Mouse (Mus musculus): ENCODE measurements around the gene Fbxw4. TPM values are rescaled to one million over a fixed set of nuclear protein-coding genes. Genes with fewer than 3 reads are reported as not detected.

Fbxw4 gene
- polyA plus RNA-seq, 1 experiment from 2014 or later: 3.4 TPM

- 90% methylated on average over 6 of the region's 6 CpGs for WGBS
- Histone ChIP-seq H3K4me1 (no peaks in the 10 kb centered on the region), H3K27me3 (peaks cover 89% of the 10 kb centered on the region), H3K4me3 (no peak overlapping the region), H3K4me2 (no peak overlapping the region), H3K36me3 (ENCODE audit: poor library complexity, severe bottlenecking) (no peaks in the 10 kb centered on the region; the same call in 1 of the 2 replicates), H3K9ac (no peak overlapping the region), H3K27ac (no peak overlapping the region), H3K9me3 (replicated peaks) (no peaks in the 10 kb centered on the region)
- ATAC-seq: no peak
These were observed 72.4 kb downstream of the Fbxw4 start for GRCm38 (mm10) chr19:45587509-45588292.

GRCm38 (mm10) chr19:45586850-45587249 lies 73.3 kb downstream of the Fbxw4 start:
- 31% methylated on average over 3 of the region's 3 CpGs for WGBS
- H3K27me3 ChIP-seq: peaks cover 89% of the 10 kb centered on the region
- no peak overlapping the region for H3K4me2 ChIP-seq
- no peak overlapping the region for H3K27ac ChIP-seq
- H3K36me3 ChIP-seq (ENCODE audit: poor library complexity, severe bottlenecking): no peaks in the 10 kb centered on the region; the same call in 1 of the 2 replicates
- no peaks in the 10 kb centered on the region for H3K9me3 ChIP-seq (replicated peaks)
- H3K9ac ChIP-seq: no peak overlapping the region
- H3K4me1 ChIP-seq: peaks cover 7% of the 10 kb centered on the region
- ATAC-seq: no peak
- H3K4me3 ChIP-seq: no peak overlapping the region

- H3K27me3 ChIP-seq: peaks cover 78% of the 10 kb centered on the region
- H3K9ac ChIP-seq: no peak overlapping the region
- WGBS: 57% methylated on average over 9 of the region's 9 CpGs
- no peak for ATAC-seq
- H3K4me3 ChIP-seq: no peak overlapping the region
- H3K9me3 ChIP-seq (replicated peaks): no peaks in the 10 kb centered on the region; the same call in 1 of the 2 replicates
- no peak overlapping the region for H3K4me2 ChIP-seq
- no peak overlapping the region for H3K27ac ChIP-seq
- H3K4me1 ChIP-seq: peaks cover 10% of the 10 kb centered on the region
- H3K36me3 ChIP-seq (ENCODE audit: poor library complexity, severe bottlenecking): no peaks in the 10 kb centered on the region; the same call in 1 of the 2 replicates
These were observed 75.1 kb downstream of the Fbxw4 start for GRCm38 (mm10) chr19:45584856-45585620.

GRCm38 (mm10) chr19:45583136-45583535 lies 77.0 kb downstream of the Fbxw4 start:
- H3K36me3 ChIP-seq (ENCODE audit: poor library complexity, severe bottlenecking): peaks cover 15% of the 10 kb centered on the region
- H3K4me1 ChIP-seq: peaks cover 14% of the 10 kb centered on the region
- whole genome bisulfite sequencing: 81% methylated on average over 6 of the region's 6 CpGs
- peaks cover 71% of the 10 kb centered on the region for H3K27me3 ChIP-seq
- no peak overlapping the region for H3K4me3 ChIP-seq
- H3K27ac ChIP-seq: no peak overlapping the region
- H3K4me2 ChIP-seq: no peak overlapping the region
- no peaks in the 10 kb centered on the region; the same call in 1 of the 2 replicates for H3K9me3 ChIP-seq (replicated peaks)
- no peak for ATAC-seq
- H3K9ac ChIP-seq: no peak overlapping the region

- Histone ChIP-seq H3K4me3 (no peak overlapping the region), H3K27me3 (peaks cover 62% of the 10 kb centered on the region), H3K9ac (no peak overlapping the region), H3K27ac (no peak overlapping the region), H3K9me3 (replicated peaks) (no peaks in the 10 kb centered on the region; the same call in 1 of the 2 replicates), H3K4me1 (peaks cover 14% of the 10 kb centered on the region), H3K36me3 (ENCODE audit: poor library complexity, severe bottlenecking) (peaks cover 25% of the 10 kb centered on the region), H3K4me2 (no peak overlapping the region)
- WGBS: 10% methylated on average over 8 of the region's 8 CpGs
- ATAC-seq: no peak
These were observed 78.0 kb downstream of the Fbxw4 start for GRCm38 (mm10) chr19:45582161-45582560.

GRCm38 (mm10) chr19:45581257-45581656 lies 78.9 kb downstream of the Fbxw4 start:
- 51% methylated on average over 3 of the region's 3 CpGs for WGBS

GRCm38 (mm10) chr19:45580235-45580634 lies 79.9 kb downstream of the Fbxw4 start:
- no peak for ATAC-seq
- no peak overlapping the region for H3K4me2 ChIP-seq
- H3K4me1 ChIP-seq: peaks cover 14% of the 10 kb centered on the region
- H3K27me3 ChIP-seq: peaks cover 57% of the 10 kb centered on the region
- peaks cover 38% of the 10 kb centered on the region for H3K36me3 ChIP-seq (ENCODE audit: poor library complexity, severe bottlenecking)
- no peak overlapping the region for H3K4me3 ChIP-seq
- no peak overlapping the region for H3K27ac ChIP-seq
- H3K9ac ChIP-seq: no peak overlapping the region
- 28% methylated on average over 11 of the region's 12 CpGs for WGBS
- no peaks in the 10 kb centered on the region; the same call in 1 of the 2 replicates for H3K9me3 ChIP-seq (replicated peaks)

More at GRCm38 (mm10) chr19:45581257-45581656, 78.9 kb downstream of the Fbxw4 start:
- Histone ChIP-seq H3K9me3 (replicated peaks) (no peaks in the 10 kb centered on the region; the same call in 1 of the 2 replicates), H3K4me2 (no peak overlapping the region), H3K27ac (no peak overlapping the region), H3K4me3 (no peak overlapping the region), H3K27me3 (peaks cover 61% of the 10 kb centered on the region), H3K4me1 (peaks cover 14% of the 10 kb centered on the region), H3K9ac (no peak overlapping the region), H3K36me3 (ENCODE audit: poor library complexity, severe bottlenecking) (peaks cover 34% of the 10 kb centered on the region)
- ATAC-seq: no peak

- Histone ChIP-seq H3K27me3 (peaks cover 51% of the 10 kb centered on the region), H3K9me3 (replicated peaks) (no peaks in the 10 kb centered on the region; the same call in 1 of the 2 replicates), H3K4me1 (peaks cover 14% of the 10 kb centered on the region), H3K9ac (no peak overlapping the region), H3K27ac (no peak overlapping the region), H3K36me3 (ENCODE audit: poor library complexity, severe bottlenecking) (peaks cover 41% of the 10 kb centered on the region), H3K4me3 (no peak overlapping the region), H3K4me2 (no peak overlapping the region)
- 92% methylated on average over 7 of the region's 7 CpGs for WGBS
- ATAC-seq: no peak
These were observed 80.7 kb downstream of the Fbxw4 start for GRCm38 (mm10) chr19:45579416-45579815.

- no peak overlapping the region for H3K9ac ChIP-seq
- H3K27me3 ChIP-seq: peaks cover 47% of the 10 kb centered on the region
- H3K4me2 ChIP-seq: no peak overlapping the region
- 92% methylated on average over 12 of the region's 12 CpGs for WGBS
- H3K9me3 ChIP-seq (replicated peaks): no peaks in the 10 kb centered on the region; the same call in 1 of the 2 replicates
- H3K4me1 ChIP-seq: peaks cover 14% of the 10 kb centered on the region
- no peak overlapping the region for H3K4me3 ChIP-seq
- no peak overlapping the region for H3K27ac ChIP-seq
- ATAC-seq: no peak
- H3K36me3 ChIP-seq (ENCODE audit: poor library complexity, severe bottlenecking): peaks cover 41% of the 10 kb centered on the region
These were observed 81.1 kb downstream of the Fbxw4 start for GRCm38 (mm10) chr19:45578976-45579375.

GRCm38 (mm10) chr19:45577141-45577750 lies 82.9 kb downstream of the Fbxw4 start:
- no peak overlapping the region for H3K4me2 ChIP-seq
- H3K27me3 ChIP-seq: peaks cover 34% of the 10 kb centered on the region
- H3K4me1 ChIP-seq: peaks cover 10% of the 10 kb centered on the region
- H3K4me3 ChIP-seq: no peak overlapping the region
- no peak for ATAC-seq
- peaks cover 45% of the 10 kb centered on the region for H3K36me3 ChIP-seq (ENCODE audit: poor library complexity, severe bottlenecking)
- H3K27ac ChIP-seq: no peak overlapping the region
- H3K9me3 ChIP-seq (replicated peaks): no peaks in the 10 kb centered on the region; the same call in 1 of the 2 replicates
- WGBS: 83% methylated on average over 14 of the region's 14 CpGs
- no peak overlapping the region for H3K9ac ChIP-seq

- WGBS: 21% methylated on average over 8 of the region's 8 CpGs
- ATAC-seq: no peak
- Histone ChIP-seq H3K4me3 (no peak overlapping the region), H3K9ac (no peak overlapping the region), H3K27me3 (peaks cover 24% of the 10 kb centered on the region), H3K9me3 (replicated peaks) (no peaks in the 10 kb centered on the region), H3K27ac (no peak overlapping the region), H3K4me2 (no peak overlapping the region), H3K4me1 (0 out of 2 replicates have a peak, but pooled peaks cover 5% of the 10 kb centered on the region), H3K36me3 (ENCODE audit: poor library complexity, severe bottlenecking) (peaks cover 47% of the 10 kb centered on the region)
These were observed 84.5 kb downstream of the Fbxw4 start for GRCm38 (mm10) chr19:45575632-45576001.

All from forebrain, embryonic 13.5 days (tissue).